In genomic region chr9:95182272-95182671, GRCm38 (mm10) we compare ENCODE assay signal across 24 mouse cellular contexts.
DNase-seq lines count a peak whose midpoint lies in the region; ATAC-seq and TF ChIP-seq lines count a peak whose summit lies in the region.
"Had no signal": no experiment of that assay in that cellular context is flagged by ENCODE, and none has a peak within 500 bp of the region (broad histone marks: within the 10 kb centered on the region; RNA-seq: fewer than 3 reads in every experiment).

No protein-coding gene starts in this region.

- DNase-seq in forebrain, embryonic 14.5 days (ENCODE audit: low spot score), result no peak
- DNase-seq in liver, adult 2 months (ENCODE audit: extremely low read depth, low read depth, low spot score), result peak; percentile 3
- no peak for DNase-seq in liver
- DNase-seq in limb, embryonic 10.5 days (ENCODE audit: low spot score), result no peak
- no peak for DNase-seq in thymus, postnatal 4 days
- no peak for DNase-seq in left cerebral cortex, adult 18-20 months (ENCODE audit: low spot score in 2 of 2)
- DNase-seq: adrenal gland, postnatal 25 days; cerebellum, adult 9-10 months; heart, postnatal 14 days; kidney, adult 8-10 months; kidney, postnatal 10 days; liver, postnatal 0 days; lung, postnatal 14 days; midbrain, embryonic 14.5 days; retina, postnatal 1 day; right cerebral cortex, postnatal 25 days; spleen, adult 18-20 months; thymus, postnatal 25 days had no signal

- H3K9ac ChIP-seq in forebrain, embryonic 14.5 days (ENCODE audit: low read length), result no peak overlapping the region
- no peak overlapping the region for H3K9ac ChIP-seq in forebrain, embryonic 12.5 days
- no peak overlapping the region for H3K9ac ChIP-seq in liver, adult 2 months (ENCODE audit: low read depth, low read length)
- no peak overlapping the region for H3K9ac ChIP-seq in embryonic facial prominence, embryonic 13.5 days
- H3K9ac ChIP-seq: heart, embryonic 12.5 days; liver, postnatal 0 days; neural tube, embryonic 12.5 days had no signal

- TF ChIP-seq CTCF in liver, adult 2 months (IDR thresholded peaks at IDR 0.05; ENCODE audit: low read depth, low read length), result no peak

- H3K27ac ChIP-seq in forebrain, embryonic 14.5 days (ENCODE audit: low read depth, low read length), result no peak overlapping the region
- H3K27ac ChIP-seq in forebrain, embryonic 12.5 days, result no peak overlapping the region
- H3K27ac ChIP-seq in liver, adult 2 months (replicated peaks; ENCODE audit: insufficient read depth, low read depth, low read length), result no peak overlapping the region
- peak overlapping the region; percentile 84 for H3K27ac ChIP-seq in embryonic facial prominence, embryonic 13.5 days
- H3K27ac ChIP-seq in limb, embryonic 10.5 days, result peak overlapping the region; percentile 67; the same call in 1 of the 2 replicates
- H3K27ac ChIP-seq: hindbrain, postnatal 0 days; neural tube, embryonic 12.5 days had no signal

- H3K27me3 ChIP-seq in forebrain, embryonic 14.5 days (replicated peaks; ENCODE audit: control insufficient read depth, insufficient read depth, low read length), result no peaks in the 10 kb centered on the region
- H3K27me3 ChIP-seq in forebrain, embryonic 12.5 days, result no peaks in the 10 kb centered on the region
- no peaks in the 10 kb centered on the region for H3K27me3 ChIP-seq in liver, adult 2 months (ENCODE audit: control insufficient read depth, insufficient read depth, low read length)
- H3K27me3 ChIP-seq in embryonic facial prominence, embryonic 13.5 days, result no peaks in the 10 kb centered on the region
- H3K27me3 ChIP-seq in limb, embryonic 10.5 days (ENCODE audit: low read depth, poor library complexity, severe bottlenecking), result no peaks in the 10 kb centered on the region
- H3K27me3 ChIP-seq: heart, embryonic 12.5 days; neural tube, embryonic 12.5 days had no signal

- peaks cover 8% of the 10 kb centered on the region for H3K4me1 ChIP-seq in forebrain, embryonic 14.5 days (ENCODE audit: control insufficient read depth, insufficient read depth, low read length)
- peaks cover 11% of the 10 kb centered on the region for H3K4me1 ChIP-seq in forebrain, embryonic 12.5 days
- peaks cover 7% of the 10 kb centered on the region; the same call in 1 of the 2 replicates for H3K4me1 ChIP-seq in liver, adult 2 months (ENCODE audit: control insufficient read depth, insufficient read depth, low read length)
- H3K4me1 ChIP-seq in embryonic facial prominence, embryonic 13.5 days, result peaks cover 50% of the 10 kb centered on the region
- peaks cover 37% of the 10 kb centered on the region for H3K4me1 ChIP-seq in limb, embryonic 10.5 days

- TF ChIP-seq POLR2A in liver, adult 2 months (IDR thresholded peaks at IDR 0.05; ENCODE audit: extremely low read depth, insufficient read depth, low read length), result no peak

- WGBS in forebrain, embryonic 14.5 days, result 94% methylated on average over 7 of the region's 7 CpGs
- WGBS in forebrain, embryonic 12.5 days, result 98% methylated on average over 7 of the region's 7 CpGs
- 82% methylated on average over 7 of the region's 7 CpGs for WGBS in liver, adult 2 months
- 84% methylated on average over 7 of the region's 7 CpGs for WGBS in embryonic facial prominence, embryonic 13.5 days
- 94% methylated on average over 7 of the region's 7 CpGs for WGBS in limb, embryonic 10.5 days

- no peaks in the 10 kb centered on the region for H3K79me2 ChIP-seq in liver, adult 2 months (ENCODE audit: control insufficient read depth, insufficient read depth, low read length)

- no peak overlapping the region for H3K4me2 ChIP-seq in forebrain, embryonic 14.5 days (ENCODE audit: low read length)
- no peak overlapping the region for H3K4me2 ChIP-seq in forebrain, embryonic 12.5 days
- H3K4me2 ChIP-seq in embryonic facial prominence, embryonic 13.5 days, result peak overlapping the region; percentile 41; the same call in 1 of the 2 replicates
- H3K4me2 ChIP-seq: heart, embryonic 12.5 days; liver, embryonic 11.5 days; neural tube, embryonic 12.5 days had no signal

- H3K36me3 ChIP-seq in forebrain, embryonic 14.5 days (ENCODE audit: control insufficient read depth, insufficient read depth, low read length), result no peaks in the 10 kb centered on the region
- no peaks in the 10 kb centered on the region for H3K36me3 ChIP-seq in forebrain, embryonic 12.5 days (replicated peaks)
- H3K36me3 ChIP-seq in liver, adult 2 months (ENCODE audit: control insufficient read depth, insufficient read depth, low read length), result no peaks in the 10 kb centered on the region
- H3K36me3 ChIP-seq in embryonic facial prominence, embryonic 13.5 days, result no peaks in the 10 kb centered on the region
- no peaks in the 10 kb centered on the region for H3K36me3 ChIP-seq in limb, embryonic 10.5 days
- H3K36me3 ChIP-seq: heart, embryonic 12.5 days; neural tube, embryonic 12.5 days had no signal

- H3K4me3 ChIP-seq in forebrain, embryonic 14.5 days (ENCODE audit: low read depth, low read length), result no peak overlapping the region
- H3K4me3 ChIP-seq in forebrain, embryonic 12.5 days (replicated peaks), result no peak overlapping the region
- no peak overlapping the region for H3K4me3 ChIP-seq in liver, adult 2 months (ENCODE audit: insufficient read depth, low read depth, low read length)
- no peak overlapping the region for H3K4me3 ChIP-seq in embryonic facial prominence, embryonic 13.5 days
- H3K4me3 ChIP-seq in limb, embryonic 10.5 days, result no peak overlapping the region
- H3K4me3 ChIP-seq: heart, embryonic 12.5 days; neural tube, embryonic 12.5 days had no signal

- H3K9me3 ChIP-seq in forebrain, embryonic 14.5 days (replicated peaks; ENCODE audit: control insufficient read depth, low read length), result no peaks in the 10 kb centered on the region
- H3K9me3 ChIP-seq in forebrain, embryonic 12.5 days, result no peaks in the 10 kb centered on the region
- no peaks in the 10 kb centered on the region for H3K9me3 ChIP-seq in embryonic facial prominence, embryonic 13.5 days
- H3K9me3 ChIP-seq in limb, embryonic 10.5 days (replicated peaks), result no peaks in the 10 kb centered on the region
- H3K9me3 ChIP-seq: heart, embryonic 12.5 days; neural tube, embryonic 12.5 days had no signal

- peak; percentile 32; the same call in 1 of the 2 replicates for ATAC-seq in forebrain, embryonic 14.5 days
- ATAC-seq in forebrain, embryonic 12.5 days (ENCODE audit: low FRiP score), result no peak
- no peak for ATAC-seq in embryonic facial prominence, embryonic 13.5 days (ENCODE audit: insufficient number of reproducible peaks, insufficient read depth, low FRiP score, low TSS enrichment, low read depth)
- ATAC-seq: hindbrain, postnatal 0 days; liver, postnatal 0 days had no signal

Comparison
In these comparisons a context has a peak if more than half of its experiments do, and no peak if none do; other contexts are left out.
1. H3K27ac ChIP-seq: peak in embryonic facial prominence, embryonic 13.5 days (single experiment) and limb, embryonic 10.5 days (single experiment); none in forebrain, embryonic 14.5 days (single experiment), forebrain, embryonic 12.5 days (single experiment) and liver, adult 2 months (single experiment).